Mouse (Mus musculus) neutrophil, adult 5-6 weeks (primary cell): ENCODE data around the gene Gpr183. TPM values are rescaled to one million over a fixed set of nuclear protein-coding genes. Genes with fewer than 3 reads are reported as not detected.

ENCODE experiments used
- ATAC-seq: fragments of 151-379, 151-347 bp; 2 replicates; pipeline ENCODE4 v1.8.0; 2017; ENCODE audit warnings: mild to moderate bottlenecking, moderate TSS enrichment; ENCODE audit not compliant: insufficient number of reproducible peaks, poor library complexity, low FRiP score, severe bottlenecking; ENCODE audit errors: extremely low read depth
- total RNA-seq: library from RNA; stranded (forward); fragments of 200-1000 nt; gene quantifications from 2 replicates; pipeline ENCODE4 v1.2.3, GENCODE M21; 2017

Gene Gpr183
- total RNA-seq, 1 experiment from 2014 or later = 73.9 TPM

- ATAC-seq = peak; percentile 70
Measured at GRCm38 (mm10) chr14:121938256-121939191, 26.5 kb downstream of the Gpr183 start.

GRCm38 (mm10) chr14:121937601-121938255, 27.3 kb downstream of the Gpr183 start:
- no peak for ATAC-seq

- ATAC-seq = no peak
Measured at GRCm38 (mm10) chr14:121936856-121937255, 28.1 kb downstream of the Gpr183 start.

GRCm38 (mm10) chr14:121936356-121936755, 28.6 kb downstream of the Gpr183 start:
- no peak for ATAC-seq

- no peak for ATAC-seq
Measured at GRCm38 (mm10) chr14:121934597-121934946, 30.4 kb downstream of the Gpr183 start.

GRCm38 (mm10) chr14:121933906-121934596, 30.9 kb downstream of the Gpr183 start:
- no peak for ATAC-seq

- no peak for ATAC-seq
Measured at GRCm38 (mm10) chr14:121932180-121932579, 32.8 kb downstream of the Gpr183 start.

GRCm38 (mm10) chr14:121931594-121931993, 33.4 kb downstream of the Gpr183 start:
- peak; percentile 31; the same call in 1 of the 2 replicates for ATAC-seq

- peak; percentile 34; the same call in 1 of the 2 replicates for ATAC-seq
Measured at GRCm38 (mm10) chr14:121930731-121931383, 34.1 kb downstream of the Gpr183 start.

- peak; percentile 29 for ATAC-seq
Measured at GRCm38 (mm10) chr14:121929243-121929951, 35.6 kb downstream of the Gpr183 start.

GRCm38 (mm10) chr14:121928375-121929137, 36.4 kb downstream of the Gpr183 start:
- ATAC-seq = peak; percentile 37; the same call in 1 of the 2 replicates

- no peak for ATAC-seq
Measured at GRCm38 (mm10) chr14:121927451-121927850, 37.5 kb downstream of the Gpr183 start.

- ATAC-seq = no peak
Measured at GRCm38 (mm10) chr14:121926901-121927300, 38.1 kb downstream of the Gpr183 start.

- ATAC-seq = no peak
Measured at GRCm38 (mm10) chr14:121924876-121925275, 40.1 kb downstream of the Gpr183 start.

- ATAC-seq = no peak
Measured at GRCm38 (mm10) chr14:121922731-121923130, 42.3 kb downstream of the Gpr183 start.

GRCm38 (mm10) chr14:121922016-121922415, 43.0 kb downstream of the Gpr183 start:
- no peak for ATAC-seq

- ATAC-seq = no peak
Measured at GRCm38 (mm10) chr14:121920511-121921124, 44.4 kb downstream of the Gpr183 start.
